Mouse (Mus musculus) spleen, postnatal 10 days (tissue): ENCODE data around the gene AU015836.
"Not testable (repeated sequence)": the region's sequence is repeated elsewhere in the genome, so short reads cannot be mapped to it uniquely, and the experiment has no call there.

ENCODE experiments used
- DNase-seq, 2 experiments: peaks; one replicate each; pipeline ENCODE4 v3.0.0; 2021 to 2022; ENCODE audit warnings: low spot score in 2 of 2

Gene AU015836

DNA sequence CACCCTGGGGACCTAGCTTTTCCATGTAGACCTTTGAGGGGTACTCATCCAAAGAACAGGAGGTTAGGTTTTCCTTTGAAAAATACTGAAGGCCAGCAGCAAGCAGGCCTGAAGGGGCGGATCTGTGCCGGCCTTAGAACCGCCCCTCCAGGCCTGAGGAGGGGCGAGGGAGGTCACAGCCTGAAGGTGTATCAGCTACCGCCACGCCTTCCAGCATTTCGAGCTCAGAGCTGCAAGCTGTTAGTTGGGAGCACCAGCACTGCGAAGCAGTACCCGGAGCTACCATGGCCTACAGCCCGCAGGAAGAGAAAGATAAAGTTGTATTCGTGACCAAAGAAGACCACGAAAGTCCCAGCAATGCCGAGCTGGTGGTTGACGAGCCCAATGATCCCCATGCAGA lies at the start of gene AU015836:
Gene AU015836 (plus strand): TSS at position 216 of the 400 bp plus-strand sequence.
- DNase-seq, result no peak

DNA sequence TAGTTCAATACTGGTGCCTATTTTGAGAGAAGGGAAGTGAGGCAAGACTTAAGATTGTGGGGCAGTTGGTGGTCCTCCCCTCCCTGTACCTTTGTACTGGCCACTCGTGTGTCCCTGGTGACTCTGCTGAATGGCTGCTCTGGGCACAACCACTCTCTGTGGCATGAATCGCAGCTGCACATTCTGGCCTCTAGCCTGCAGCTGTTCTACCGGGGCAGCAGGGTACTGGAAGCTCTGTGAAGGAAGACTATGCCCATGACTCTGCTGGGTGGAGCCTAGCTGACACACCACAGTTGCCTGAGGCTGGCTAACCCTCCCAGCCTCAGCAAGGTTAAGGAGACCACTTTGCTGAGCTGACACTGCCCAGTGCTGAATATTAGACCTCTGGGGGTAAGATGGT lies 49.4 kb upstream of the AU015836 start:
- DNase-seq, result no peak

DNA sequence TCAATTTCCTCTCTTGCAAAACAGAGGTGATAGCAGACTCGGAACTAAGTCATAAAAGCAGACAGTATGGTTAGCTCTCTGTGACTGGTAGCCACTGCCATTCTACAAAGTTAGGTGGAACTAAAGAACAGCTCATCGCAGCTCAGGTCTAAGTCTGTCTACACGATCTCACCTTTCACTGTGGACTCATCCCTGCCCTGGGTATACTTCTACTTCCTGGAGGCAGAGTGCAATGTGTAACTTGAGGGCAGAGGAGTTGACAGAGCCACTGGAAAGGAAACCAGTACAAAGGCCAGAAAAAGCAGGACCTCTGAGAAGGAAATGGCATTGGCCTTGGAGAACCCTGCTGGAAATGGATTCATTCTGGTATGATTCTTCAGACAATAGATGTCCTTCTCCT lies 40.1 kb upstream of the AU015836 start:
- no peak for DNase-seq

DNA sequence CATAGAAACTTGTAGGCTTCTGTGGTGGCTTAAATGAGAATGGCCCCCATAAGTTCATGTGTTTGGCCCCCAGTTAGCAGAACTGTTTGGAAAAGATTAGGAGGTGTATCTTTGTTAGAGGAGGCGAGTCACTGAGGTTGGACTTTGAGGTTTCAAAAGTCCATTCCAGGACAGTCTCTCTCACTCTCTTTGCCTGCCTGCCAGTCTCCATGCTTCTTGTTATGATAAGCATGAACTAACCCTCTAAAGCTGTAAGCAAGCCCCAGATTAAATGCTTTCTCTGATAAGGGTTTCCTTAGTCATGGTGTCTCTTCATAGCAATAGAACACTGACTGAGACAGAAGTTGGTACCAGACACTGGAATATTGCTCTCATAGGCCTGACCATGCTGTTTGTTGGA lies 39.7 kb upstream of the AU015836 start:
- no peak for DNase-seq

DNA sequence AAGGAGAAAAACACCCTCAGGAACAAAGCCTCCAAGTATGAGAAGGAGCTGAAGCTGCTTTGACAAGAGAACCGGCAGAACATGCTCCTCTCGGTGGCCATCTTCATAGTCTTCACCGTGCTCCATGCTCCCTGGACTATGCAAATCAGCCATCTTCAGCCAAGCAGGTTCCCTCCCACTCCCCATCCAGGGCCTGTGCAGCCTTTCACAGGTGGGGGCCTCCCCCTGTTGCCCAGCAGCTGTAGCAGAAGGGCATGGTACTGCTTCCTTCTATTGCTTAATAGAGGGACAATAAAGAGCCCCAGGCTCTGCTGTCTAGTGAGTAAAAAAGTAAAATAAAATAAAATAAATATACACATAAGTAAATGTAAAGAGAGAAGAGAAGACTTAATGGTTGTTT lies 36.8 kb upstream of the AU015836 start:
- DNase-seq, result no peak

DNA sequence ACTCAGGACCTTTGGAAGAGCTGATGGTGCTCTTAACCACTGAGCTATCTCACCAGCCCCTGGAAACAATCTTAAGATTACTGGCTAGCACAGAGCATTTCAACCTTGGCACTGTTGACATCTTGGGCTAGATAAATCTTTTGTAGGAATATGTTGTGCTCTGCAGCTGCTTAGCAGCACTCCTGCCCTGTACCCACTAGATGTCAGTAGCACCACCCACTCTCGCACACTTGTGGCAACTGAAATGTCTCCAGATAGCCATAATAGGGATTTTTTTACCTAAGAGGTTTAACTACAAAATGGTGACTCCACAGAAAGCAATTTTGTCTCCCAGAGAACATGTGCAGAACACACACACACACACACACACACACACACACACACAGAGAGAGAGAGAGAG lies 11.7 kb upstream of the AU015836 start:
- peak in 1 of 2 experiments; percentile 16 for DNase-seq

DNA sequence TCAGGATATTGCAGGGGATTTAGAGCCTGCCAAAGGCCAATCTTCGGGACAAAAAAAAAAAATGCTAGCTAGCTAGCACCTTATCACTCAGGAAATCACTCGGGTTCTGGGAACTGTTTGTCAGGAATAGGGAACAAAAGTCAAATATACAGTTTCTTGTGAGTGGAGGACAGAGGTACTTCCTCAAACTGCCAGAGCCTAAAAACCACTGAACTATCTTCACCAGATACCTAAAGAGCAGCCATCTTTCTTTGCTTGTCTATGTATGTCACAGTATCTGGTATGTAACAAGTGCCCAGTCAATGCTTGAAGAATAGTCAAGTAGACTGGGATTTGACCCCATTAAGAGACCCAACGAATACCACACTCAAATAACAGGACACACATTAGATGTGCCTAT lies 10.0 kb upstream of the AU015836 start:
- DNase-seq, result no peak

DNA sequence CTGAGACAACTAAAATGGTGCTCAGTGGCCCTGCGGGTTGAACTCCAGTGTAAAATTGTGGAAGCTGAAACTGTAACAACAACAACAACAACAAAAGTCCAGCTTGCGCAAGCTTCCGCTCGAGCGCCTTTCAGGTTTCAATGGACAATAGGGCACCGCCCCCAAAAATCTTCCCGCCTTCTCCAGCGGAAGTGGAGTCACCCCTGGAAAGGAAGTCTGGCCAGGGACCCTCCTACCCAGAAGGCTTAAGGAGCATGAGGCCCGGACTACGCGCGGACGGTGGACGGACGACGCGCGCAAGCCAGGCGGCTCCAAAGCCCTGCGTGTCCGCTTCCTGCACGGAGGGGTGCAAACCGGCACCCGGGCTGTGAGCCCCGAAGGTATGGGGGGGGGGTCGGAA lies 11.9 kb downstream of the AU015836 start:
- DNase-seq, result no peak

DNA sequence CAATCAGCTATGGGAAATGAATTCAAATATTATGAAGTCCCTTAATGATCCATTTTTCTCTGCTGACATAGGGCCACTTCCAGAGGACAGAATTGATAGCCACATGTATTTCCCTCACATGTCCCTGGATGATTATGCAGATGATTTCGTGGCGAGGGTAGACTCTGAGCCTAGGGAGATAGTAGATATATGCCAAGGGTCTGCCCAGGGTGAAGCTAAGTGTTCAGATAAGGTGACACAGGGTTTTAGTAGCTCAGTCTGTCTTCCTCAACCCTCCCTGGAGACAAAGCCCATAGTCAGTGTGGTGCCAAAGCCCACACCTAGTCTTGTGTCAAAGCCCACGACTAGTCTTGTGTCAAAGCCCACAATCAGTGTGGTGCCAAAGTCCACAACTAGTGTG lies 13.7 kb downstream of the AU015836 start:
- no peak for DNase-seq

DNA sequence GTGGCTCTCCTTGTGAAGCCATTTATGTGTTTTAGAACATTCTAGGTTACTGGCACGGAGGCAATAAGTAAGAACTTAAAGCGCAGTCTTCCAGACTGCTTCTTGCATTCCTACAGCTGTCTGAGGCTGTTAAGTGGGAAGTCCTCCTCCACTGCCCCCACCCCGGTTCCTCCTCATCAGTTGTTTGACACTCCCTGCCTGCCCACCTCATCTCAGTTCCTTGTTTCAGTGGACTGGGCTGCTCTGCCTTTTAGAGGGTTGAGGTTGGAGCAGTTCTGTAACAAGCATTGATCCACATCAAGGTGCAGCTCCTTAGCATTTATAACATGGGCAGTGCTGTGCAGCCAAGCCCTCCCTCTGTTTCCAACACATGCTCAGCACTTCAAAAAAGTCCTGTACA lies 16.6 kb downstream of the AU015836 start:
- DNase-seq, result not testable (repeated sequence)

DNA sequence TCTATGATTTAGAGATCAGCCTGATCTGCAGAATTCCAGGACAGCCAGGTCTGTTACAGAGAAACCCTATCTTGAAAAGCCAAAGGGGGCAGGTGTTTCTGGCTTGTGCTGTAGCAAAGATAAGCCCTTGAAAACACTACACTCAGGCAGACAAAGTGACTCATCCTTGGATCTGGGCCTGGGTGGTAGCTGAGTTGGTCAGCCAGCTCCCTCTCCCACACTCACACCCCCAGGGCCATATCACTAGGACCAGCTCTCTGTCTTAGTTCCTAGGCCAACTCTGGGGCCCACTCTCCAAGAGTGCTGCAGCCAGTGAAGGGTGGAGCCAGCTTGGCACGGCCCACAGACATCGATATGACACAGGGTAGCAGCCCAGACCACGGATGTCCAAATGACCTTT lies 38.5 kb downstream of the AU015836 start:
- DNase-seq, result no peak

DNA sequence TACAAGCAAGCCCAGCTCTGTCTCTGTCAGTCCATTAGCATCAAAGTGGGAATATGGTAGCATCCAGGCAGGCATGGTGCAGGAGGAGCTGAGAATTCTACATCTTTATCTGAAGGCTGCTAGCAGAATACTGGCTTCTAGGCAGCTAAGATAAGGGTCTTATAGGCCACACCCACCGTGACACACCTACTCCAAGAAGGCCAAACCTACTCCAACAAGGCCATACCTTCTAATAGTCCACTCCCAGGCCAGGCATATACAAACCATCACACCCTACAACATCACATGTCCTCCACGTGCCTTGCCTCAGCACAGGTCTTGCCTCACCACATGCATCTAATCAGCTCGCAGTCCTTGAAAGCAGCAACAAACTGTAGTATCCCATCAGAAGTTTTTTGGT lies 41.0 kb downstream of the AU015836 start:
- DNase-seq, result no peak

DNA sequence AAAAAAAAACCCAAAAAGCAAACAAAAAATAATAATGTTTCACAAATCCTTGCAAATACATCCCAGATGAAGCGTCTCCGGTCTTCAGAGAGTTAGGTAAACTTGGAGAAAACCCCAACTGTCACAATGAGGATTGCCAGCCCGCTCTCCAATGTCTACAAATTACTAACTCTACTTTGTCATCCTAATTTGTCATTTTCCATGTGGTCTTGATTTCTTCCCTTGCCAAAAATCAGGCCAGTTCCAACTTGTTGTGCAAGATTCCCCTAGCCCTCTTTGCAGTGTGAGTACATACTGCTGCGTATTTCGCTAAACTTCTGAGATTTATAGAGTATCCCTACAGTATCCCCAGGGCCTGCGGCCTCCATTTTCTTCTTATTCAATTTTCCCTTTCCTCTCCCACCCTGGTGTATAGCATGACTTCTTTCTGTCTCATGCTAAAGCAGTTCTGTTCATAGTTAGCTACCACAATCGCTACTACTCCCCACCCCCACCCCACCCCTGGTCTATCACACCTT lies 43.3 kb downstream of the AU015836 start:
- no peak for DNase-seq

DNA sequence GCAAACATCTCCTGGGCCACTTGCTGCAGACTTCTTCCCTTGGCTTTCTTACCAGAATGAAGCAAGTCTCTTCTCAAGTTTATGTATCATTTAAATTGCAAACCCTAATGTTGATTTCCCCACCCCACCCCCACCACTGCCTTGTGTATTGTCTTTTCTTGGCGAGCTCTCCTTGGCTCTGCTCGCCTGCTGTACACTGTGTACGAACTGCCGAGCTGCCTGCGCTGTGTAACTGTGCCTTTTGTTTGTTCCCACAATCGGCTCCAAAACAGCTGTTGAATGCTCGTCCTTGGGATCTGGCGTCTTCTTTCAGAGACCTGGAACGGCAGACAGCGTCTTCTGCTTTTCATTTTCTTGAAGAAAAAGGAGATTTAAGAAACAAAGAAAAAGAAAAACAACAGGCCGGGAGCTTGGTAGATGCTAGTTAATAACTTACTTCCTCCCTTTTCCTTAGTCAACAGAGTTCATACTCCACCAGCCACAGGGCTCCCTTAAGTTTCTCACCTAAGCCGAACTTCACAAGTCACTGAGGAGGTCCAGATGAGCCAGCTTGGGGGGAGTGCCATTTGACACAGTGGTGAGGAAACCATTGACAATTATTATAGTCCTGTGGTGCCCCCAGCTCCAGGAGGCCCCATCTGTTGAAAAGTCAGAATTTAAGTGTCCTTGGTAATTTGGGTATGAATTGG lies 44.2 kb downstream of the AU015836 start:
- no peak for DNase-seq

DNA sequence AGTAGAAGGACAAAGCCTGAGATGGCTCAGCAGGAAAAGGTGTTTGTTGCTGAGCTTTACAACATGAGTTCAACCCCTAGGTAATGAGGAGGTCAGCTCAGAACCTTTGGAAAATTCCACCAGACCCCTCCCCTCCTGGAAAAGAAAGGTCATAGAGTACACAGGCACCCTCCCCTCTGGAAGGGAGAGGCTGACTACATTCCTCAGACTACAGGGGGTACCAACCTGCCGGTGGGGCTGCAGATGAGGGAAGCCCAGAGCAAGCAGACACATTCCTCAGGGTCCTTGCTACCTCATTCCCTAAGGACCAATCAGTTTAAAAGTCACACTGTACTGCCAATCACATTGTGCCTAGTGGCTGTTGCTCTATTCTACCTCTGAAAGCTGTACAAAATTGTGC lies 48.4 kb downstream of the AU015836 start:
- DNase-seq, result no peak

DNA sequence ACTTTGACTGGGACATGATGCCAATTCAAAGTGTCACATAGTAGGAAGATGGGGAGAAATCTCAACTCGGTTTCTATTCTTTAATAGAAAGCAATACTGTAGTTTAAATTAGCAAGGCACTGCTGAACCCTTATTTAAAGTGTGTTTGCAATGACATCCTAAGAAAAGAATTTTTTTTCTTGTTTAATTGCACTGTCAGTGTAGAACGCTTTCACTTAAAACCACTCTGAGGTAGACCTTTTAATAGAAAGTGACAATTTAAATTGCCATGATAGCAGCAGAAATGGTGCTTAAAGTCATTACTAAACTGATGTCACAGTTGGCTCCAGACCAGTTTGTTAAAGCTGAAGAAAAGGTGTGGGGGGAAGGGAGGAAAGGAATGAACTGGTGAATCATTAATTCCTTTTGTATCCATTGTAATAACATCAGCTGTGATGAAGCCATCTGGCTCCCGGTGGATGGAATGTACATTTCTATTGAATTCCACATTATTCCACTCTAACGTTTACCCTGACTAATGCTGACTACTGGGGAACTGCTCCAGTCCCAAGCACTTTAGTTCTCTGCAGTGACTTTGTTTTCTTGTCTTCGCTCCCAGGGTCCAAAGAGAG lies 53.9 kb downstream of the AU015836 start:
- DNase-seq, result no peak
